Mouse (Mus musculus) spleen, embryonic (tissue): ENCODE results near the gene Pgd.
"Not testable (repeated sequence)": the region's sequence is repeated elsewhere in the genome, so short reads cannot be mapped to it uniquely, and the experiment has no call there.

Source experiments
- CTCF ChIA-PET: fragments of 350-600 bp; sonication (Branson Sonifier 250); formaldehyde crosslinking; loops from one replicate; lab custom pipeline; 2022; lab: Charles Lee

Pgd gene

GRCm38 (mm10) chr4:149166215-149166946, at the start of gene Pgd:
TSS of gene Pgd (minus strand) at chr4:149166771.
- CTCF ChIA-PET = interaction anchor here (0.6 to 1.2 kb wide), 3 partner anchors 9 to 22 kb away, joined by 3 to 5 read pairs (median 3); no protein-coding TSS in a partner anchor

- CTCF ChIA-PET = no interaction called here
Observed at GRCm38 (mm10) chr4:149215982-149216381, 49.4 kb upstream of the Pgd start.

GRCm38 (mm10) chr4:149215397-149215796, 48.8 kb upstream of the Pgd start:
- CTCF ChIA-PET = no interaction called here

- CTCF ChIA-PET = not testable (repeated sequence)
Observed at GRCm38 (mm10) chr4:149214468-149214867, 47.9 kb upstream of the Pgd start.

- CTCF ChIA-PET = no interaction called here
Observed at GRCm38 (mm10) chr4:149213466-149213865, 46.9 kb upstream of the Pgd start.

GRCm38 (mm10) chr4:149211441-149211840, 44.9 kb upstream of the Pgd start:
- CTCF ChIA-PET = not testable (repeated sequence)

- CTCF ChIA-PET = no interaction called here
Observed at GRCm38 (mm10) chr4:149202467-149202866, 35.9 kb upstream of the Pgd start.

GRCm38 (mm10) chr4:149201110-149201509, 34.5 kb upstream of the Pgd start:
- CTCF ChIA-PET = no interaction called here

GRCm38 (mm10) chr4:149197180-149197579, 30.6 kb upstream of the Pgd start:
- CTCF ChIA-PET = no interaction called here

- CTCF ChIA-PET = no interaction called here
Observed at GRCm38 (mm10) chr4:149191103-149191502, 24.5 kb upstream of the Pgd start.

- CTCF ChIA-PET = no interaction called here
Observed at GRCm38 (mm10) chr4:149188563-149188962, 22.0 kb upstream of the Pgd start.

GRCm38 (mm10) chr4:149182755-149183154, 16.2 kb upstream of the Pgd start:
- CTCF ChIA-PET = interaction anchor here (1.3 kb wide), 1 partner anchor 17 kb away, joined by 3 read pairs; no protein-coding TSS in a partner anchor

- CTCF ChIA-PET = interaction anchor here (1.3 kb wide), 1 partner anchor 17 kb away, joined by 3 read pairs; no protein-coding TSS in a partner anchor
Observed at GRCm38 (mm10) chr4:149182192-149182591, 15.6 kb upstream of the Pgd start.

- CTCF ChIA-PET = no interaction called here
Observed at GRCm38 (mm10) chr4:149179573-149179972, 13.0 kb upstream of the Pgd start.

- CTCF ChIA-PET = no interaction called here
Observed at GRCm38 (mm10) chr4:149179160-149179559, 12.6 kb upstream of the Pgd start.

- CTCF ChIA-PET = no interaction called here
Observed at GRCm38 (mm10) chr4:149178328-149178727, 11.8 kb upstream of the Pgd start.

GRCm38 (mm10) chr4:149177046-149177445, 10.5 kb upstream of the Pgd start:
- CTCF ChIA-PET = no interaction called here

GRCm38 (mm10) chr4:149176645-149177044, 10.1 kb upstream of the Pgd start:
- CTCF ChIA-PET = no interaction called here

- CTCF ChIA-PET = no interaction called here
Observed at GRCm38 (mm10) chr4:149173661-149174060, 7.1 kb upstream of the Pgd start.

GRCm38 (mm10) chr4:149172666-149173065, 6.1 kb upstream of the Pgd start:
- CTCF ChIA-PET = interaction anchor here (0.6 kb wide), 1 partner anchor 376 kb away, joined by 6 read pairs; no protein-coding TSS in a partner anchor

GRCm38 (mm10) chr4:149172083-149172482, 5.5 kb upstream of the Pgd start:
- CTCF ChIA-PET = no interaction called here

GRCm38 (mm10) chr4:149171581-149171981, 5.0 kb upstream of the Pgd start:
- CTCF ChIA-PET = no interaction called here

GRCm38 (mm10) chr4:149170394-149170931, 3.9 kb upstream of the Pgd start:
- CTCF ChIA-PET = interaction anchor here (1.0 kb wide), 1 partner anchor 26 kb away, joined by 3 read pairs; no protein-coding TSS in a partner anchor
